Mouse (Mus musculus): ENCODE data around the gene Angptl3. TPM values are rescaled to one million over a fixed set of nuclear protein-coding genes. Genes with fewer than 3 reads are reported as not detected.

Gene Angptl3
- polyA plus RNA-seq, 1 experiment, result 0.04 TPM

GRCm38 (mm10) chr4:99081169-99081568, 50.4 kb downstream of the Angptl3 start:
- no peak overlapping the region for H3ac ChIP-seq (ENCODE audit: control insufficient read depth, insufficient read length)
- no peaks in the 10 kb centered on the region for H3K27me3 ChIP-seq (ENCODE audit: control insufficient read depth, insufficient read depth, insufficient read length)
- peaks cover 38% of the 10 kb centered on the region for H3K36me3 ChIP-seq (ENCODE audit: control insufficient read depth, insufficient read depth)
- H3K4me3 ChIP-seq, result no peak overlapping the region
- no peak for TF ChIP-seq CEBPB (IDR thresholded peaks at IDR 0.05; ENCODE audit: insufficient read depth, poor library complexity, severe bottlenecking)
- no peak for TF ChIP-seq POLR2A (IDR thresholded peaks at IDR 0.05; ENCODE audit: insufficient read length, low read depth)
- no peak for TF ChIP-seq E2F4 (IDR thresholded peaks at IDR 0.05; ENCODE audit: insufficient read depth)
- TF ChIP-seq TCF3 (IDR thresholded peaks at IDR 0.05; ENCODE audit: insufficient read length, low read depth), result no peak
- no peak for TF ChIP-seq REST (IDR thresholded peaks at IDR 0.05; ENCODE audit: insufficient read depth, insufficient read length)
- TF ChIP-seq USF1 (IDR thresholded peaks at IDR 0.05; ENCODE audit: low read depth), result no peak
- TF ChIP-seq MYOD1 (IDR thresholded peaks at IDR 0.05; ENCODE audit: control insufficient read depth in 1 of 3, insufficient read length in 2 of 3, low read depth in 2 of 3), result no peak
- TF ChIP-seq SRF (IDR thresholded peaks at IDR 0.05; ENCODE audit: control insufficient read depth, insufficient read length, low read depth), result no peak
- TF ChIP-seq MAX (IDR thresholded peaks at IDR 0.05; ENCODE audit: low read depth), result no peak
- TF ChIP-seq MYOG (IDR thresholded peaks at IDR 0.05; ENCODE audit: control insufficient read depth in 1 of 3, insufficient read depth in 1 of 3, insufficient read length in 2 of 3, low read depth in 2 of 3), result no peak
- no peak for TF ChIP-seq POLR2AphosphoS2 (IDR thresholded peaks at IDR 0.05; ENCODE audit: insufficient read length, low read depth)
- TF ChIP-seq TCF12 (IDR thresholded peaks at IDR 0.05; ENCODE audit: insufficient read depth, poor library complexity, severe bottlenecking), result no peak
- H3K4me2 ChIP-seq (ENCODE audit: low read depth), result no peak overlapping the region
- H3K79me2 ChIP-seq (ENCODE audit: control insufficient read depth, insufficient read depth), result no peaks in the 10 kb centered on the region

DNA sequence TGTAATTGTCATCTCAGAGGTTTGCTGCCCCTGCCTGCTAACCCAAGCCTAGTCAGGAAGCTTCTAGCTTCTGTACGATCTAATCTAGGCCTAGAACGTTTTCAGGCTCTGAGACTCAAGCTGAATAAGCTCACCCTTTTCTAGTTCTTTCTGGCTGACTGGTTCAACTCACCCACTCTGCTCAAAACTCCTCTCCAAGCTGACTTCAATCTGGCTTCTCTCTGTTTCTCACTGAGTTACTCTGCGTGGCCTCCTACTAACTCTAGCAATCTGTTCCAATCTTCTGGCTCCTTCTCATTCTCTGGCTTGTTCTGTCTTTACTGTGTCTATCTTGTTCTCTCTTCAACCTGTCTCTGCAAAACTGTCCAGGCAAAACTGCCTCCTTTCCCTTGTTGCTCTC, 53.1 kb downstream of the Angptl3 start:
- Histone ChIP-seq H3K27me3 (ENCODE audit: control insufficient read depth, insufficient read depth, insufficient read length) (no peaks in the 10 kb centered on the region), H3ac (ENCODE audit: control insufficient read depth, insufficient read length) (no peak overlapping the region), H3K4me2 (ENCODE audit: low read depth) (no peak overlapping the region), H3K36me3 (ENCODE audit: control insufficient read depth, insufficient read depth) (peaks cover 27% of the 10 kb centered on the region), H3K4me3 (no peak overlapping the region), H3K79me2 (ENCODE audit: control insufficient read depth, insufficient read depth) (no peaks in the 10 kb centered on the region)
- TF ChIP-seq TCF12 (IDR thresholded peaks at IDR 0.05; ENCODE audit: insufficient read depth, poor library complexity, severe bottlenecking) (no peak), SRF (IDR thresholded peaks at IDR 0.05; ENCODE audit: control insufficient read depth, insufficient read length, low read depth) (no peak), MYOG (IDR thresholded peaks at IDR 0.05; ENCODE audit: control insufficient read depth in 1 of 3, insufficient read depth in 1 of 3, insufficient read length in 2 of 3, low read depth in 2 of 3) (no peak), POLR2AphosphoS2 (IDR thresholded peaks at IDR 0.05; ENCODE audit: insufficient read length, low read depth) (no peak), TCF3 (IDR thresholded peaks at IDR 0.05; ENCODE audit: insufficient read length, low read depth) (no peak), MYOD1 (IDR thresholded peaks at IDR 0.05; ENCODE audit: control insufficient read depth in 1 of 3, insufficient read length in 2 of 3, low read depth in 2 of 3) (no peak), MAX (IDR thresholded peaks at IDR 0.05; ENCODE audit: low read depth) (no peak), CEBPB (IDR thresholded peaks at IDR 0.05; ENCODE audit: insufficient read depth, poor library complexity, severe bottlenecking) (no peak), USF1 (IDR thresholded peaks at IDR 0.05; ENCODE audit: low read depth) (no peak), POLR2A (IDR thresholded peaks at IDR 0.05; ENCODE audit: insufficient read length, low read depth) (no peak), E2F4 (IDR thresholded peaks at IDR 0.05; ENCODE audit: insufficient read depth) (no peak)

DNA sequence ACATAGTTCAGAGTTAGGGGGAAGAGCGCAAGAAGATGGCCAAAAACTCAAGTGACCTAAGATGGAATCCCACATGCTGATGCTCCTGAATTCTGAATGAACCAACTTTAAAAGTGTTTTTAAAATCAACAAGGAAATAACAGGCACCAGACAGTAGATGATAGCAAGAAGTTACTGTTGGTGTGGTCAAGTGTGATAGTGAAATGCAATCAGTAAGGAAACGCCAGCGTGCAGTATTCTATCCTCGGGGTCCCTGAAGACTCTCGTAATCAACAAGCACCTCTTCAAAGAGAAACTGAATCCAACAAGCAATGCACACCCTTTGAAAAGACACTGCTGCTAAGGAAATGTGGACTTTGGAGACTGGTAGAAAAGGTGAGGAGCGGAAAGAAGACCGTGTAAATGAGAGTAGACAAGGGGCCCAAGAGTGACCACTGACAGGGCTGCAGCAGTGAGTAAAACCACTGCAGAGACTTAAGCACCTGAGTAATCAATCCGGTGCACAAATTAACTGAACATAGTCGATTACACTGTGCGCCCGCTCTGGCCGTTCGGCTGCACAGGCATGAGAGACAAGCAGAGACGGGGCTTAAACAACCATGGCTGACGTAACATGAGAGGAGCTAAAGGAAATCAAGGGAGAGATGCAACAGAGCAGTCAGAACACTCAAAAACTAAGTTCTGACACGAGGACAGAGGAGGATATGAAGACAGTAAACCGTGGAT, 57.2 kb downstream of the Angptl3 start:
- Histone ChIP-seq H3K27me3 (ENCODE audit: control insufficient read depth, insufficient read depth, insufficient read length) (no peaks in the 10 kb centered on the region), H3ac (ENCODE audit: control insufficient read depth, insufficient read length) (no peak overlapping the region), H3K79me2 (ENCODE audit: control insufficient read depth, insufficient read depth) (peaks cover 22% of the 10 kb centered on the region), H3K36me3 (ENCODE audit: control insufficient read depth, insufficient read depth) (peaks cover 20% of the 10 kb centered on the region), H3K4me3 (no peak overlapping the region), H3K4me2 (ENCODE audit: low read depth) (no peak overlapping the region)
- no peak for TF ChIP-seq TCF12 (IDR thresholded peaks at IDR 0.05; ENCODE audit: insufficient read depth, poor library complexity, severe bottlenecking)
- TF ChIP-seq SRF (IDR thresholded peaks at IDR 0.05; ENCODE audit: control insufficient read depth, insufficient read length, low read depth), result no peak
- no peak for TF ChIP-seq POLR2AphosphoS2 (IDR thresholded peaks at IDR 0.05; ENCODE audit: insufficient read length, low read depth)
- no peak for TF ChIP-seq MAX (IDR thresholded peaks at IDR 0.05; ENCODE audit: low read depth)
- TF ChIP-seq USF1 (IDR thresholded peaks at IDR 0.05; ENCODE audit: low read depth), result no peak
- TF ChIP-seq MYOG (IDR thresholded peaks at IDR 0.05; ENCODE audit: control insufficient read depth in 1 of 3, insufficient read depth in 1 of 3, insufficient read length in 2 of 3, low read depth in 2 of 3), result no peak
- TF ChIP-seq E2F4 (IDR thresholded peaks at IDR 0.05; ENCODE audit: insufficient read depth), result no peak
- TF ChIP-seq REST (IDR thresholded peaks at IDR 0.05; ENCODE audit: insufficient read depth, insufficient read length), result no peak
- TF ChIP-seq POLR2A (IDR thresholded peaks at IDR 0.05; ENCODE audit: insufficient read length, low read depth), result no peak
- TF ChIP-seq MYOD1 (IDR thresholded peaks at IDR 0.05; ENCODE audit: control insufficient read depth in 1 of 3, insufficient read length in 2 of 3, low read depth in 2 of 3), result no peak
- no peak for TF ChIP-seq CEBPB (IDR thresholded peaks at IDR 0.05; ENCODE audit: insufficient read depth, poor library complexity, severe bottlenecking)
- no peak for TF ChIP-seq TCF3 (IDR thresholded peaks at IDR 0.05; ENCODE audit: insufficient read length, low read depth)

DNA sequence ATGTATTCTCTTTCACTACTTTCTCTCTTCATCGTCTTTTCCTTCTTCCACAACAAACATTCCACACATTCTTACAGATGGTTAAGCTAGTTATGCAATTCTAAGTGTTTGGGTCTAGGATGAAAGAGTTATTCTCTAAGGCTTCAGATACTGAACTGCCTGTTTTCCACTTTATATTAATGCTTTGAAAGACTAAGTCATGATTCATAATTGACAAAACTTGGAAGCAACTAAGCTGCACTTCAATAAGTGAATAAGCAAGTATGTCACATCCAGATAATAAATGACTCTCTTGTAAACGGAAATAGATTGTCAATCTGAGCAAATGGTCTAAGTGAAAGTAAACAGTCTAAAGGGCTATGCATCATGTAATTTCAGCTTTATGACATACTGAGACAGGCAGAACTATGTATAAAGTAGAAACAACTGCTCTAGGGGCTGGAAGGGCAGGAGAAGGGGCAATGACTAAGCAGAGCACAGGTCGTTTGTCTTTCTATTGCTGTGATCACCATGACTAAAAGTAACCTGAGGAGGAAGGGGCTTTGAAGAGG, 60.5 kb downstream of the Angptl3 start:
- TF ChIP-seq CEBPB (IDR thresholded peaks at IDR 0.05; ENCODE audit: insufficient read depth, poor library complexity, severe bottlenecking), result no peak
- Histone ChIP-seq H3K79me2 (ENCODE audit: control insufficient read depth, insufficient read depth) (peaks cover 36% of the 10 kb centered on the region), H3K36me3 (ENCODE audit: control insufficient read depth, insufficient read depth) (peaks cover 6% of the 10 kb centered on the region), H3ac (ENCODE audit: control insufficient read depth, insufficient read length) (no peak overlapping the region), H3K4me2 (ENCODE audit: low read depth) (peak overlapping the region; percentile 54), H3K27me3 (ENCODE audit: control insufficient read depth, insufficient read depth, insufficient read length) (no peaks in the 10 kb centered on the region), H3K4me3 (no peak overlapping the region)
